Mouse (Mus musculus) thymus, postnatal 36 days (tissue): Measurements from ENCODE around the gene Tpsg1.

ENCODE experiments used
- DNase-seq, 2 experiments: peaks; one replicate each; pipeline ENCODE4 v3.0.0; 2022; ENCODE audit warnings: mixed read lengths in 2 of 2

Tpsg1 gene

DNA sequence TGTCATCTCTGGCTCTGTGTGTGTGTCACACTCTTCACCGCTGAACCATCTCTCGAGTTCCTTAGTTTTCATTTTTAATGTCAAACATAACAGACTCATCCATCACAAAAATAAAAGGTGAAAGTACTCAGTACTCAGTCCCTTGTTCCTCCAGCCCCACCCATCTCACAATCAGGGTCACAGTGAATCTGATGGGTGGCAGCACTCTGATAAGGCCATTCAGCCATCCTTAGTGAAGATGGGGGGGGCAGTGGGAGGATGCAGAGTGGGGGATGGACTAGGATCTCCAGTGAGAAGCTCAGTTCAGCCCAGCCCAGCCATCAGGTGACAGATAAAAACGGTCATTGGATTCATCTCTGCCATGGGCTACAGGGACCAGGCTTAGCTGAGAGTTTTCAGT lies at the start of gene Tpsg1:
Gene Tpsg1, plus strand, starts transcription at position 301 of the 400 bp plus-strand sequence.
- no peak for DNase-seq

DNA sequence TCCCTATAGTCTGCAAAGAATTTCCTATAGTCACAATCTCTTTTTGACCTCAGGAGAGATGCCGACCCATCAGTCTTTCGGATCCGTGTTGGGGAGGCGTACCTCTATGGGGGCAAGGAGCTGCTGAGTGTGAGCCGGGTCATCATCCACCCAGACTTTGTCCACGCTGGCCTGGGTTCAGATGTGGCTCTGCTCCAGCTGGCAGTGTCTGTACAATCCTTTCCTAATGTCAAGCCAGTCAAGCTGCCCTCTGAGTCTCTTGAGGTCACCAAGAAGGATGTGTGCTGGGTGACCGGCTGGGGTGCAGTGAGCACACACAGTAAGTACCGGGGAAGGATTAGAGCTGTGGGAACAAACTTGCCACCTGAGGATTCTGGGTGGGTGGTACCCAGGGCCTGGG lies 48.3 kb upstream of the Tpsg1 start:
- no peak for DNase-seq

- DNase-seq, result no peak
Measured at GRCm38 (mm10) chr17:25322930-25323329, 46.1 kb upstream of the Tpsg1 start.

GRCm38 (mm10) chr17:25332321-25332720 lies 36.8 kb upstream of the Tpsg1 start:
- no peak for DNase-seq

GRCm38 (mm10) chr17:25333943-25334342 lies 35.1 kb upstream of the Tpsg1 start:
- DNase-seq, result peak; percentile 52 to 56

GRCm38 (mm10) chr17:25338218-25338617 lies 30.9 kb upstream of the Tpsg1 start:
- DNase-seq, result no peak

DNA sequence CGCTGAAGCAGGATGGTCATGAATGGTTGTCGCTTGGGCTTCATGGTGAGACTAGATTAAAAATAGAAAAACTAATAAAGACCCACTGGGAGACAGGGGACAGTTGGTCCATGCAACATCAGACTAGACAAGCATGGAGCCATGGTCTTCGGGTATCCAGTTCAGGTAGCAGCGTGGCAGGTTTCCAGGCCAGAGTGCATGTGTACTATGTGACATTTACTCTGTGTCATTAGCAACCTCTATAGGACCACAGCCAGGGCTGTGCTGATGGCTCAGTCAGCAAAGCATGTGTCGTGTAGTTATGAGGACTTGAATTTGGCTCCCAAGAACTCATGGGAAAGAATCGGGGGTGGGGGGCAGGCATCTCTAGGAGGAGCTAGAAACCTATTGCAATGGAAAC lies 29.1 kb upstream of the Tpsg1 start:
- no peak for DNase-seq

GRCm38 (mm10) chr17:25341490-25341889 lies 27.6 kb upstream of the Tpsg1 start:
- no peak for DNase-seq

GRCm38 (mm10) chr17:25345462-25345861 lies 23.6 kb upstream of the Tpsg1 start, which contains the start of gene Tpsab1:
TSS of gene Tpsab1 (minus strand) at chr17:25345562.
- no peak for DNase-seq

DNA sequence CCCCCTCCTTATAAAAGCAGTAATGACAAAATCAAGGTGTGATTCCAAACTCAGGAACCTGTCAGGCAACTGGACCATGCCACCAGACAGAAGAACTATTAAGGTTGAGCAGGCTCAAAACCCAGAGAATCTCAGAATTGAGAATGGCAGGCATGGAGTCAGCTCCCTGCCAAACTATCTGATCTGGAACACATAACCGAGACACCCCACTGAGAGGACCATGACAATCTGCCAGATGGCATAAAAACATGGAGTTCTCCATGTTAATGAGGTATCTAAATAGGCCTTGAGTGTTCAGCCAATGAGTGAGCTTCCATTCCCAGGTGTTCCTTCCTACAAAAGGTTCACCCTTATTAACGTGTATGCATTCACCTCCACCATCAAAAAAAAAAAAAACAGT lies 7.8 kb upstream of the Tpsg1 start:
- DNase-seq, result no peak

DNA sequence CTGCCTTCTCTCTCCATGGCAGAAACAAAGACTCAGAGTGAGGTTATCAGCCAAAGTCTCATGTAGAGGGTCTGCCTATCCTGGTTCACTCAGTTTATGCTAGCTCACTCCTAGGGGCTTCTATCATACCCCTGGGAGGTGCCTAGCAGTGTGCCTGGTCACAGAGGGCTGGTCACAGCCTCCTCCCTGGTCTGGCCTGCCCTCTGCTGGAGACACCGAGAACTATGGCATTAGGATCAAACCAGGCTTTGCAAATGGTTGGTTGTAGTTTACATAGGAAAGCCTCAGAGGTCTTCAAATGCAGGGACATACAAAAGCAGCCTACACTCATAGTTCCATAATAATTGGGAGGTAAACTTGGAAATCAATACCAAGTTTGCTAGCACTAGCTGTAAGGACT lies 5.3 kb upstream of the Tpsg1 start:
- peak; percentile 19 to 39 for DNase-seq

DNA sequence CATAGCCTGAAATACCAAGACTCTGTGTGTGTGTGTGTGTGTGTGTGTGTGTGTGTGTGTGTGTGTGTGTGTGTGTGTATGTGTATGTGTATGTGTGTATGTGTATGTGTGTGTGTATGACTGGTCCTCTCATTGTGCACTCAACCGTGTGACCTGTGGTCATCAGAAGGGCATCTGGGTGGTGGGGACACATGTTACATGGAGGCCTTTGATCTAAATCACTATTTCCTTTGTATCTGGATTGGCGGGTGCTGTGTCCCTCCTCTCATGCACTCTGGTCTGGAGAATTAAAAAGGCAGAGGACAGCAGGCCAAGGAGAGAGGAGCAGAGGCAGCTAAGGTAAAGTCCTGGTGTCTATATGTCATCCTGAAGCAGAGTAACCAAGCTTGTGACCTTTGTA lies 3.1 kb upstream of the Tpsg1 start, which contains the start of gene Tpsb2:
Gene Tpsb2, plus strand, starts transcription at position 301 of the 400 bp plus-strand sequence.
- DNase-seq, result no peak

DNA sequence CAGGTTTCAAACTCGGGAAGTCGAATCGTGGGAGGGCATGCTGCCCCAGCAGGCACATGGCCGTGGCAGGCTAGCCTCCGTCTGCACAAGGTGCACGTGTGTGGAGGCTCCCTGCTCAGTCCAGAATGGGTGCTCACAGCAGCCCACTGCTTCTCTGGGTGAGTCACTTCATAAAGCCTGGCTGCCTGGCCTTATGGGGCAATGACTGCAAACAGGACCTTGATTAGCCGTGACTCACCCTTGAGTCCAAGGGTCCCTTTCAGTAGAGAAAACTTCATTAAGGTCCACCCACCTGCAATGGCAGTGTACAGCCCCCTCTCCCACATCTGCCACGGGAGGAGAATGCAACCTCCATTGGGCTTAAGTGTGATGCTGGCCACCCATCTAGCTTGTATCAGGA lies 3.4 kb downstream of the Tpsg1 start:
- no peak for DNase-seq

GRCm38 (mm10) chr17:25374011-25374410 lies 4.9 kb downstream of the Tpsg1 start:
- DNase-seq, result no peak

GRCm38 (mm10) chr17:25394526-25394925 lies 25.5 kb downstream of the Tpsg1 start:
- no peak for DNase-seq

GRCm38 (mm10) chr17:25397804-25398519 lies 28.9 kb downstream of the Tpsg1 start:
- DNase-seq, result peak; percentile 39 to 49

DNA sequence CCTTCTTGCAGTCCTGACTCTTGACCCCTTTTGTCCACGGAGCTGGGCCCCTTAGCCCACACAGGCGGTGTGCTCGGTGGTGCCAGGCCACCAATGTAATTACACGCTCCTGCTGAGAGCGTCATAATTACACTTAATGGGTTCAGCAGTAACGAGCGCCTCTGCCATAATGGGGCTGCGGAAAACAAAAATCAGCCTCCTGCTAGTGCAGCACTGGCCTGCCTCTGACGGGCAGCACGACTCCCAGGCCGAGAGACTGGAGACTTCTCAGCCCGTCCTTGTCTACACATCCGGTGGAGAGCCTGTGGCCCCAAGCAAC lies 29.4 kb downstream of the Tpsg1 start:
- no peak for DNase-seq

- peak; percentile 26 to 29 for DNase-seq
Measured at GRCm38 (mm10) chr17:25400443-25400842, 31.4 kb downstream of the Tpsg1 start.

DNA sequence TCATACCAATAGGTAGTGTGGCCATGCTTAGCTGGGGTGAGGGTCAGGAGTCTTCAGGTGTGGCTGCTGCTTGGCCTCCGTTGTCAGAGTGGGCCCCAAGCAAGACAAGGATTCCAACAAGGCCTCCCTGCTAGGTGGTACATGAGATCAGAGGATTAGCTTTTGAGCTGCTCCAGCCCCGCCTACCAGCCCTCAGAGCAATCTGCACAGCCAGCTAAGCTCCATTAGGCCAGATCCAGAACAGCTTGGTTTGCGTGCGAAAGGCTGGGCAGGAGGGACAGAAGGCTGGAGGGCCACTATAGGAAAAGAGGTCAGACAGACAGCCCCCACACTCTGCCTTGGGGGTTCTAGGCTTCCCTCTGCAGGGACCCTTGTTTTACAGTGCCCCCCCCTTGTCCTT lies 32.4 kb downstream of the Tpsg1 start:
- DNase-seq, result no peak

GRCm38 (mm10) chr17:25402224-25402623 lies 33.2 kb downstream of the Tpsg1 start:
- no peak for DNase-seq

- DNase-seq, result no peak
Measured at GRCm38 (mm10) chr17:25404190-25404589, 35.1 kb downstream of the Tpsg1 start.

DNA sequence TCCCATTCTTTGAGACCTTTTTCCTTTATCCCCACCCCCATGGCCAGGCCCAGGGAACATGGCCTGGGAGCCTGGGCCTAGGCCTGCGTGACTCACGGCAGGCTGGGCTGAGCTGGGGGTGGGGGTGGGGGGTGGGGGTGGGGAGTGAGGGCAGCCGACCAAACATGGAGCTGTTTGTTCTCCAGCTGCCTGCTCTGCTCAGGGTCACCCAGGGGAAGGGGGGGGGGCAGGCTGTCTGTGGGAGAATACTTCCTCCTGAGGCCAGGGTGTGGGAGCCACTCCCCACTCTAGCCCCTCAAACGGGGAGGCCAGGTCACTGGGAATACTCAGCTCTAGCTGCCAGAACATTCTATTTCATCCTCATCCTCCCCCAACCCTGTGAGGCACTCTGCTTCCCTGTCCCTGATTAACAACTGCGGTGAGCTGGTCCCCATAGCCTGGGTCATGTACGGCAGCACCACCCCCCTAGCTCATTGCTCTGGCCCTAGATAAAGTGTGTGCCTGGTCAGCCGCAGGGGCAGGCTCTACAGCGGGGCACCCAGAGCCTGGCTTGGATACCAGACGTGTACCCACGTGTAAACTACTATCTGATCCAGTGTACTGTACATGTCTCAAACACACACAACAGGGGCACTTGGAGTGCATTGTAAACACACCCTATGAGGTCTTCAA lies 36.3 kb downstream of the Tpsg1 start:
- no peak for DNase-seq

DNA sequence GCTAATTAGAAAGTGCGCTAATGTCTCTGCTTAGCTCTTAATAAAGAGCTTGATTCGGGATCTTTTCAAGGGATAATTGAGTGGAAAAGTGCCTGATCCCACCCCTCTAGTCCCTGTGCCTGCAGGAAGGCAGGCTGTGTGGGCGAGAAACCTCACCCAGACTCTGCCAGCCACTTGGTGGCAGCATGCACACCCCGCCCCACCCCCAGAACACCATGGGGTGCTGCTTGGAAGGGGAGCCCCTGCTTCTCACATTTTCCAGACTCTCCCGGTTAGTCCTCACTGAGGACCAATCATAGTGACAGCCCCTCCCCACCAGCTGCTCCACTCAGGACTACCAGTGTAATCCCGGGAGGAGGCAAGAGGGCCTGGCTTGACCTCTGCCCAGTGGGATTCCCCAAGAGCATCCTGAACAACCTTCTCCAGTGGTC lies 37.0 kb downstream of the Tpsg1 start:
- no peak for DNase-seq

DNA sequence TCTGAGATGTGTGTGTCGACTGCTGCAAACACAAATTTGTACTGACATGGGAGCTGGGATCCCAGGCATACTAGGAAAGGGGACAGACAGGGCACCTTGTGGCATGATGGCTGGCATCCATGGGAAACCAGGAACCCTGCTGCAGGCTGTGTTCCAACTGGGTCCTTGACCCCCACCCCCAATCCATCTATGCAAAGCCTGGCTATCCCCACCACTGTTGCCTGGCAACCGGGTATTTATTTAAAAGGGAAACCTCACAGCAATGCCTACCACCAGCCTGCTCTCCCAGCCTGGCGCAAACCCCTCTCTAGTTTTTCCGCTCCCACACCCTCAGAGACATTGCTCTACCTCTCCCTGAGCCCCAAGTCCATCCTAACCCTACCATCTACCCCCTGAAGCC lies 38.3 kb downstream of the Tpsg1 start:
- DNase-seq, result no peak
